Mouse (Mus musculus): ENCODE results near the gene Gys1.

- TF ChIP-seq FLI1 (IDR thresholded peaks at IDR 0.05; ENCODE audit: low read length), result no peak
- no peak for TF ChIP-seq GATA1 (IDR thresholded peaks at IDR 0.05; ENCODE audit: borderline replicate concordance, low read length)
Measured at GRCm38 (mm10) chr7:45466283-45467089, 31.8 kb downstream of the Gys1 start, which contains the start of gene Bax.

Measured in megakaryocyte, embryonic 14.5 days (primary cell).